Mouse (Mus musculus) myocyte (in vitro differentiated cells): Measurements from ENCODE around the gene Inip.

ENCODE experiments used
- MAX ChIP-seq: IDR thresholded peaks from one replicate; pipeline ENCODE4 v1.6.1; 2011; ENCODE audit warnings: low read depth, mild to moderate bottlenecking, control low read depth
- POLR2A ChIP-seq: IDR thresholded peaks from one replicate; pipeline ENCODE4 v1.6.1; 2011; ENCODE audit warnings: low read depth, mild to moderate bottlenecking, control low read depth, moderate library complexity; ENCODE audit not compliant: insufficient read length
- POLR2AphosphoS2 ChIP-seq: IDR thresholded peaks from one replicate; pipeline ENCODE4 v1.6.1; 2011; ENCODE audit warnings: low read depth, control low read depth; ENCODE audit not compliant: insufficient read length
- SRF ChIP-seq: IDR thresholded peaks from one replicate; pipeline ENCODE4 v1.6.1; 2011; ENCODE audit warnings: low read depth; ENCODE audit not compliant: control insufficient read depth, insufficient read length
- TCF12 ChIP-seq: IDR thresholded peaks from one replicate; pipeline ENCODE4 v1.6.1; 2011; ENCODE audit warnings: mild to moderate bottlenecking, control low read depth; ENCODE audit not compliant: poor library complexity, insufficient read depth, severe bottlenecking
- TCF3 ChIP-seq: IDR thresholded peaks from one replicate; pipeline ENCODE4 v1.6.1; 2011; ENCODE audit warnings: low read depth, control low read depth; ENCODE audit not compliant: insufficient read length

GRCm38 (mm10) chr4:59831038-59831437 lies 29.6 kb upstream of the Inip start:
- no peak for TF ChIP-seq TCF3
- TF ChIP-seq TCF12, result no peak
- no peak for TF ChIP-seq POLR2AphosphoS2
- TF ChIP-seq POLR2A, result no peak
- TF ChIP-seq MAX, result no peak
- no peak for TF ChIP-seq SRF
